Mouse (Mus musculus): ENCODE measurements around the gene Pla2g4b.

The Pla2g4b gene

GRCm38 (mm10) chr2:120032726-120033467, at the start of gene Pla2g4b:
TSS of gene Pla2g4b (plus strand) at chr2:120033417.
- no peak for DNase-seq

- DNase-seq: no peak
Observed at GRCm38 (mm10) chr2:119985871-119986270, 47.3 kb upstream of the Pla2g4b start.

- no peak for DNase-seq
Observed at GRCm38 (mm10) chr2:119986369-119986768, 46.8 kb upstream of the Pla2g4b start.

- no peak for DNase-seq
Observed at GRCm38 (mm10) chr2:119987441-119987840, 45.8 kb upstream of the Pla2g4b start.

DNA sequence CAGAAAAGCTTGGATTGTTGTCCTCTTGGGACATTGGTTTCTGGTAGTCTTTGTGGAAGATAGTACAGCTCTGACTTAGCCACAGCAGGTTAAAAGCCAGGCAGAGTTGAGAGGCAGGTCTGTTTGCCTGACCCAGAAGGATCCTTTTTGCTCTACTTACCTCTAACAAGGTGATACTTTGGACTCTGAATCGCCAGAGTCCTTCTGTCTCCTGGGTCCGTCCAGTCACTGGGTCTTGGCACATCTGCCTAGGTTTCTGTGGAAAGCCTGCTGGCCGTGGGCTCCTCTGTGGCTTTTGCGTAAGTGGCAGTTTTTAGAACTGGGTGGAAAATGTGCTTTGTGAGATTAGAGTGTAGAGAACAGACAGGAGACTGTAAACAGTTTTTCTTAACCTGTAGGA, 44.3 kb upstream of the Pla2g4b start:
- no peak for DNase-seq

DNA sequence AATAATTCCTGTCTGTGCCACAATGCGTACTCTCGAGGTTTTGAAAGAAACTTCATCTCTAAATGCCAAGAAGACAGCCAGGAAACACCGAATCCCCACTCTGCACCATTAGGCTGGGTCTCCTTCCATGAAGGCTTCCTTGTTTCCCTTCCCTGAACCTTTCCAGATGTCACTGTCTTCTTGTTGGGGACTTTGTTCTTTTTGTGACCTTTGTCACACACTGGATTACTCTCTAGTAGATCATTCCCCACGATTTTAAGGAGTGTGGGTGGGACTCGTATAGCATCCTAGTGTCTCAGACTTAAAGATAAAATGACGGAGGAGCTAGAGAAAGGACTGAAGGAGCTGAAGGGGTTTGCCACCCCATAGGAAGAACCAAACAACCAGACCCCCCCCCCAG, 42.3 kb upstream of the Pla2g4b start:
- no peak for DNase-seq

DNA sequence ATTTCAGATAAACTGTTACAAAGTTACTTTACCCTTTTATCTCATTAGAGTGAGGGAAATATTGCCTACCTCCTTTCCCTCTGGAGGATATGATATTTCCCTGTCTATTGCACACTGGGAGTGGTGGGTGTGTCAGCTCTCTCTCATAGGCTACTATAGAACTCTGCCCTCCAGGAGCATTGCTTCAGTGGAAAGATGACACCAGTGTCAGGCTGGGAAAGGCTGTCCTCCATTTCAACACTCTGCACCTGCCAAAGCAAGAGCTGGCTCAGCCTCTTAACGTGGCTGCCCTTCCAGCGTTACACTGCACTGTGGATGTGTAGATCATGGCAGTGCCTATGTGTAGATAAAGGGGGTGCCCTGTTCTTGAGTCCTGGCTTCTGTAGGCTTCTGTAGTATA, 40.9 kb upstream of the Pla2g4b start:
- DNase-seq: no peak

DNA sequence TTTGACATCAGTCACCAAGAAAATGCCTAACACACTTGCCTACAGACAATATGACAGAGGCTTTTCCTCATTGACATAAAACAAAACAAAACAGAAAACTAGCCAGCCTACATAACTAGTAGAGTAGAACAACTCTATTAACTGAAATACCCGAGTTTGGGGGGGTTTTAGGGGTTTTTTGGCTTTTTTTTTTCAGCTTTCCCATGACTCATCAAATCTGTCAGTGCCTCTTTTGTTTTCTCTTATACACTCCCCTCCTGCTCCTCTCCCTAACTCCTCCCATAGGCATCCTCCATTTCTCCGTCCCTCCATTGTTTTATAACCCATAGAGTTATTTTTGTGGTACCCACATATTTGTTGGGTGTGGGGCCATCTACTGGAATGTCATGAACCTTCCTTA, 39.7 kb upstream of the Pla2g4b start:
- no peak for DNase-seq

DNA sequence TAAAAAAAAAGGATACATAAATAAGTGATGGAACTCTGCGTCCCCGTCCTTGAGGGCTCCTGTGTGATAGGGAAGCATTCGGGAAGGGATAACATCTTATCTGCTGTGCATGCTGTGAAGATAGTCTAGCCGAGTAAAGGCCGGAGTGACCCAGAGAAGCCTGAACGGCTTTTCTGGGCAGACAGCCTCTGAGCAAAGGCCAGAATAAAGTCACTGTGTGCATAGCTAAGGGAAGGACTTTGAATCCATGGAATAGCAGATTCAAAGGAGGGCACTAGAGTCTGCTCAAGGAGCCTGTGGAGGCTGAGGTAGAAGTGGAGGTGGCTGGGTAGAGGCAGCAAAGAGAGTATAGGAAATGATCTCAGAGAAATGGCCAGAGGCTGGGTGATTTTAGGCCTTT, 38.4 kb upstream of the Pla2g4b start:
- no peak for DNase-seq

DNA sequence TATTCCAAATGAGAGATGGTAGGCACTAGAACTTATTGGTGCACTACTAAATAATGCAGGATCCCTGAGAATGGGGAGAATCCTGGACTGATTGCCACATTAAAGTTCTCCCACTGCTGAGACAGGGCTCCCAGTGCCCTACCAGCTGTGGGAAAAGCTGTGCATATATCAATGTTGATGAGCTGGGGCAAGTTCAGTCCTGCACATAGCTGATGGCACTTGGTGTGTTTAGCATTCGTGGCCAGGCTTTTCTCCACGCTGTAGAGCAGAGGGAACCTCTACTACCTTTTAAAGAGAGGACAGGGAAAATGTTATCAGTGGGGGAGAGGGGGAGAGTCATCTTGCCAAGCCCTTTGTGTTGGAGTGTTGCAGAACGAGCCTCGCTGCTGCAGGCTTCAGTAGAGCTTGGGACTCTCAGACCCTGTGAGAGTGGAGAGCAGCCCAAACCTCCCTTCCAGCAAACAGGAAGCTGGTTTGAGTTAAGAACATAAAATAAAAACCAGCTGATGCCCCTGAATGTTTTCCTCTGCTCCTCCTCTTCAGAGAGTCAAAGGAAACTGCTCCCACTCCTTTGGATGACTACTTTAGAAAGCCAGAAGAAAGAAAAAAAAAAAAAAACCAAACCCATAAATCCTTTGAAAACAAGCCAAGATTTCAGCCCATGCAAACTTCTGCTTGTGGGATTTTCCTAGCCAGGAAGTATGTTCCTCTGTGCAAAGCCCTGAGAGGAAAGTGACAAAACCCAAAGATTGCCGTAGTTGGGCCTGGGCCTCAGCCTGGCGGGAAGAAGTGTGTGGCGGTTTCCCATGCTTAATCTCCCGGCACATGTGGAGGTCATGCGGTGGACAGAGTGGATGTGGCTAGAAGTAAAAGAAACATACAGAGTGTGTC, 37.6 kb upstream of the Pla2g4b start:
- DNase-seq: no peak

DNA sequence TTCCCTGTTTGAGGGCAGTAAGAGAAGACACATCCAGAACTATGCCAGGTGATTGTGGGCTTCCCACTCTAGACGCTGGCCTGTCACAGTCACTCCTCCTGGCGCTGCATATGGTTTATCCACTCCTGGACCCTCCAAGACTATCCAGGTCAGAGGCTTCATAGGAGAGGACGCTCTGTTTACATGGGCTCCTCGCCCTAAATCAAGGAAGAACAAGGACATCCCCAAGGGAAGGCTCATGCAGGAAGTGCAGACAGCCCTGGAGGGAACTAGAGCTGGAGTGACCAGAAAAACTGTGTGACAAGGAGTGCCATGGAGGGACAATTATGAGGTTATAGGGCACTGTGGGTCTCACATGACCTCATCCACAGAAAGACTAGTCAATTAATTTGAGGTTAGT, 35.9 kb upstream of the Pla2g4b start:
- DNase-seq: no peak

GRCm38 (mm10) chr2:119999731-120000130, 33.5 kb upstream of the Pla2g4b start:
- DNase-seq: no peak

- DNase-seq: no peak
Observed at GRCm38 (mm10) chr2:120000882-120001584, 32.2 kb upstream of the Pla2g4b start.

DNA sequence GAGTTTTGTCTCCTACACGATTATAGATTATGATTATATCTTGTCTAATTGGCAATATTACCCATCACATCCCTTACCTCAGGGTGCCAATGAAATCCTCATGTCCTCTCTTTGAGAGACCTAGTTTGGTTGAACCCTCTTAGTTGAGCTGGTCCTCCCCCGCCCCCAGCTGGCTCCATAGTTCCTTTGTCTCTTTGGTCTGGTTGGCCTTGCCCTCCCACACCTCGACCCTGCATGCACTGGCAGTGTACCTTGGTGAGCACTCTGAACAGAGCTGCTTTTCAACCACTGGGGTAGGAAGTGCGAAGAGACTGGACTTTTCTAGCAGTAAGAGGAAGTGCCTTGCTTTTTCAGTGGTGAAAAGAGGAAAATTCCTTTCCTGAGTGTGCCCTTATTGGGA, 31.3 kb upstream of the Pla2g4b start:
- DNase-seq: no peak

GRCm38 (mm10) chr2:120003970-120004369, 29.2 kb upstream of the Pla2g4b start:
- DNase-seq: no peak

- DNase-seq: no peak
Observed at GRCm38 (mm10) chr2:120006696-120007095, 26.5 kb upstream of the Pla2g4b start.

GRCm38 (mm10) chr2:120007680-120008210, 25.5 kb upstream of the Pla2g4b start:
- no peak for DNase-seq

GRCm38 (mm10) chr2:120008672-120009071, 24.5 kb upstream of the Pla2g4b start:
- no peak for DNase-seq

DNA sequence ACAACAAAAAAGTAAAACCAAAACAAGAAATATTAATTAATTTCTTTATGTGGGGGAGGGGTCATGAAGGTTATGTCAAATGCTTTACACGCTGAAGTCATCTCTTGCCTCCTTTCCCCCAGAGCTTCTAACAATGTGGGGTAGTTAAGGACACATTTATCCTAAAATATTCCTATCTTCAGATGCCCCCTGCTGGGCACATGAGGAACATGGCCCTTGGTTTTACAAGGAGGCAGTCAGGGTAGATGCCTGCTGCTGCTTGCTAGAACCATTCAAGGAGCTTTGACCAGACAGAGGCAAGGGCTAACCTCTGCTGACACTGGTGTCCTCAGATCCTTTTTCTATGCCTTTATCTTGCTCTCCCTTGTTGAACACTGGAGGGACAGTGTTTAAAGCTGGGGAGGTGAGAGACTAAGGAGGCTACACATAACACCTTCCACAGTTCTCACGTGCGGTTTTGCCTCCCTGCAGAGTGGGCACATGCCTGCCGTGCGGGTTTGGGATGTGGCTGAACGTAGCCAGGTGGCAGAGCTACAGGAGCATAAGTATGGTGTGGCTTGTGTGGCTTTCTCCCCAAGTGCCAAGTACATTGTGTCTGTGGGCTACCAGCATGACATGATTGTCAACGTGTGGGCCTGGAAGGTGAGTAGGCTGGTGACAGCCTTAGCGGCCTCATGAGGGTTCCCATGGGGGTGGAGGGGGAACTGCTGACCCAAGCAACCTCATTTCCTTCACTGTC, 21.6 kb upstream of the Pla2g4b start:
- peak; percentile 58 for DNase-seq

GRCm38 (mm10) chr2:120012924-120013323, 20.3 kb upstream of the Pla2g4b start:
- DNase-seq: no peak

GRCm38 (mm10) chr2:120013831-120014486, 19.3 kb upstream of the Pla2g4b start:
- DNase-seq: no peak

- DNase-seq: no peak
Observed at GRCm38 (mm10) chr2:120015882-120016281, 17.3 kb upstream of the Pla2g4b start.

All from thymus, postnatal 14 days (tissue).